Mouse (Mus musculus) heart, postnatal 0 days (tissue): ENCODE measurements around the gene Spaca6.

Experiments
- CTCF ChIP-seq: IDR thresholded peaks from 2 replicates; pipeline ENCODE4 v1.5.1; 2016; ENCODE audit warnings: antibody characterized with exemption, control low read depth, low read depth
- EP300 ChIP-seq: IDR thresholded peaks from 2 replicates; pipeline ENCODE4 v1.6.1; 2016; ENCODE audit warnings: antibody characterized with exemption, low read depth

GRCm38 (mm10) chr17:17843534-17844261 is 16.7 kb downstream of the Spaca6 start:
- TF ChIP-seq CTCF (no peak), EP300 (no peak)
